Mouse (Mus musculus): Measurements from ENCODE around the gene Chrnd. TPM values are rescaled to one million over a fixed set of nuclear protein-coding genes. Genes with fewer than 3 reads are reported as not detected.

Chrnd gene
- polyA plus RNA-seq, 1 experiment from 2014 or later = 0.13 TPM

DNA sequence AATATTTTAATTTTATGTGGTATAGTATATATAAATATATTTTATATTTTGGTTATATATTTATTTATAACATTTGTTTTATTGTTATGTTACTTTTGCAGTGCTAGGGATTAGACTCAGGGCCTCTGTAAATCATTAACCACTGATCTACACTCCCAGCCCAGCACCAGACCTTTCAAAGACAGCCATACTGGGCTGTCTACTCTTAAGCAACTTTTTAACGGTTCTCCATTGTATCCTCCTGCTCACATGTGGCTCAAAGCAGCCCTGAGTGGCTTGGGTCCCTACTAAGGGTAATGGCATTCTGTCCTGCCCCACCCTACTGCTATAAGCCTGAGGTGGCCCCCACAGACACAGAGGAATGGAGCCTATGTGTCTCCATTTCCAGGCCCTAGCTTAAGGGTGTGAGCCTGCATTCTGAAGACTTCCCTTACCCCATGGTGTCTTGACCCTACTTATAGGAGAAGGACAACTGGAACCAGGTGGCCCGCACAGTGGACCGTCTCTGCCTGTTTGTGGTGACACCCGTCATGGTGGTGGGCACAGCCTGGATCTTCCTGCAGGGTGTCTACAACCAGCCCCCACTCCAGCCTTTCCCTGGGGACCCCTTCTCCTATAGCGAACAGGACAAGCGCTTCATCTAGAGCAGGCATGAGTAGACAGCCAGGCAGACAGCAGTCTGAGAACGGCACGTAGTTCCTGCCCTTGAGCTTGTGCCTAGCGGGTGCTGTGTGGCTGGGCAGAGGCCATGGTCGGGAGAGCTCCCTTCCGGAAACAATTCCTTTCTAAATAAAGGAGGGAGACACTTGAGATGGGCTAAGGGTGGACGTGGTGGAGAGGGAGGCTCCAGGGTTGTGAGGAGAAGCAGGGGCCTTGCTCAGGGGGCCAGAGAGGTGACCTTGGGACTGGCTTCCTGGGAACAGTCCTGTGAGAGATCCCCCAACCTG, 8.0 kb downstream of the Chrnd start:
- H3K27me3 ChIP-seq (ENCODE audit: control insufficient read depth, insufficient read depth, low read length) = 0 out of 2 replicates have a peak, but pooled peaks cover 2% of the 10 kb centered on the region
- no peaks in the 10 kb centered on the region for H3K9me3 ChIP-seq (replicated peaks; ENCODE audit: control insufficient read depth, low read length)
- H3K4me3 ChIP-seq (ENCODE audit: low read length) = no peak overlapping the region
- peak overlapping the region; percentile 41; the same call in 1 of the 2 replicates for H3K27ac ChIP-seq (ENCODE audit: low read length)
- H3K4me2 ChIP-seq (ENCODE audit: low read depth, low read length) = no peak overlapping the region
- WGBS = 59% methylated on average over 12 of the region's 12 CpGs
- peaks cover 3% of the 10 kb centered on the region for H3K4me1 ChIP-seq (ENCODE audit: control insufficient read depth, insufficient read depth, low read length)
- no peaks in the 10 kb centered on the region for H3K36me3 ChIP-seq (ENCODE audit: control insufficient read depth, insufficient read depth)
- no peak overlapping the region for H3K9ac ChIP-seq (ENCODE audit: low read length)
- peak; percentile 51 for ATAC-seq (replicated peaks; ENCODE audit: extremely low read depth, insufficient read depth, low FRiP score)

DNA sequence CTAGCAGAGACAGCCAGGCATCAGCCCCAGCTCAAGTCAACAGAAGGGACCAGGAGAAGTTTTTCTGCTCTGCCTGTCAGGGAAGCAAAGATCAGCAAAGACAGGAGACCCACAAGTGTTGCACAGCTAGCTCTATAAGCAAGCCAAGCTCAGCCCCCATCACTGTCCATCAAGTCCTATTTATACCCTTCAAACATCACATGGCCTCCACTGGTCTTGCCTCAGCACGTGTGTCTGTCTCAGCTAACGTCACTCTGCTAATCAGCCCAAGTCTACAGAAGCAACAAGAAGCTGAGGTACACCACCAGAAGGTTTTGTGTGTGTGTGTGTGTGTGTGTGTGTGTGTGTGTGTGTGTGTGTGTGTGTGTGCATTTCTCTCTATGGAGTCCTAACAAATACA, 10.4 kb downstream of the Chrnd start:
- 21% methylated on average over 2 of the region's 2 CpGs for WGBS
- no peak overlapping the region for H3K9ac ChIP-seq (ENCODE audit: low read length)
- ATAC-seq (replicated peaks; ENCODE audit: extremely low read depth, insufficient read depth, low FRiP score) = no peak
- no peak overlapping the region for H3K27ac ChIP-seq (ENCODE audit: low read length)
- H3K27me3 ChIP-seq (ENCODE audit: control insufficient read depth, insufficient read depth, low read length) = peaks cover 4% of the 10 kb centered on the region
- H3K4me3 ChIP-seq (ENCODE audit: low read length) = no peak overlapping the region
- no peaks in the 10 kb centered on the region for H3K36me3 ChIP-seq (ENCODE audit: control insufficient read depth, insufficient read depth)
- H3K4me2 ChIP-seq (ENCODE audit: low read depth, low read length) = no peak overlapping the region
- H3K4me1 ChIP-seq (ENCODE audit: control insufficient read depth, insufficient read depth, low read length) = peaks cover 3% of the 10 kb centered on the region
- no peaks in the 10 kb centered on the region for H3K9me3 ChIP-seq (replicated peaks; ENCODE audit: control insufficient read depth, low read length)

DNA sequence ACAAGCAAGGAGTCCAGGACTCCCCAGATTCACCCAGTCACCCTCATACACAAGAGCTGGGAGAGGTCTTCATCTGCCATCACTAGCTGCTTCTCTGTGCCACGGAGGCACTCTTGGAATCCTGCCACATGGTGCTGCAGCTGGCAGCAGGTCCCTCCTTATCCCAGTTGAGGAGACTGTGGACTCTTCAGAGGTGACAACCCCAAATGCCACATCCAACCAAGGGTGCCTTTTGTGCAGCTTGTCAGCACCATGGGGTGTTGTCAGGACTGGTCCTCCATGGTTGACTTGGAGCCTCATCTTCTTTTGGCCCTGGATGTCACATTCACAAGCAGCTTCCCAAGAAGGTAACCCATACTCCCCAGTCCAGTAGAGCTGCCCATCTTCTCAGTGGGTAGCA, 11.4 kb downstream of the Chrnd start:
- ATAC-seq (replicated peaks; ENCODE audit: extremely low read depth, insufficient read depth, low FRiP score) = no peak
- 32% methylated on average over 1 of the region's 1 CpGs for WGBS
- H3K4me2 ChIP-seq (ENCODE audit: low read depth, low read length) = no peak overlapping the region

DNA sequence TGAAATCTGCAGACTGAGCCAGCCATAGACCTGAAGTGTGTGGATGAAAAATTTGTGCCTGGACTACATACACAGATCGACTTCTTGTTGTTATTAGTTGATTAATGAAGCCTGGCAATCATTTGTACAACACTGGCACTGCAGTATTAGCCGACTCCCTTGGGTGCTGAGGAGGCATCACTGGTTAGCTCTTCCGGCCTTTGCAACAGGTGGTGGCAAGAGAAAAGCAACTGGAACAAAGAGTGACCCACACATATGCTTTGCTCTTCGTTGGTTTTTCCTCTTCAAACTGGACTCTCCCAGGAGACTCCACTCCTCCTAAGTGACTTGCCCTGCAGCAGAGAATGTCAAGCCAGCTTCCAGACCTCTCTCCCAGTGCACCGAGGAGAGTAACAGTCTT, 13.4 kb downstream of the Chrnd start:
- Histone ChIP-seq H3K27ac (ENCODE audit: low read length) (no peak overlapping the region), H3K36me3 (ENCODE audit: control insufficient read depth, insufficient read depth) (no peaks in the 10 kb centered on the region), H3K4me3 (ENCODE audit: low read length) (no peak overlapping the region), H3K4me2 (ENCODE audit: low read depth, low read length) (no peak overlapping the region), H3K9ac (ENCODE audit: low read length) (no peak overlapping the region), H3K4me1 (ENCODE audit: control insufficient read depth, insufficient read depth, low read length) (no peaks in the 10 kb centered on the region; the same call in 1 of the 2 replicates), H3K27me3 (ENCODE audit: control insufficient read depth, insufficient read depth, low read length) (peaks cover 30% of the 10 kb centered on the region), H3K9me3 (replicated peaks; ENCODE audit: control insufficient read depth, low read length) (no peaks in the 10 kb centered on the region)
- 70% methylated on average over 5 of the region's 5 CpGs for WGBS
- ATAC-seq (replicated peaks; ENCODE audit: extremely low read depth, insufficient read depth, low FRiP score) = no peak

More for the DNA sequence above, 11.4 kb downstream of the Chrnd start:
- Histone ChIP-seq H3K27me3 (ENCODE audit: control insufficient read depth, insufficient read depth, low read length) (peaks cover 14% of the 10 kb centered on the region), H3K36me3 (ENCODE audit: control insufficient read depth, insufficient read depth) (no peaks in the 10 kb centered on the region), H3K9ac (ENCODE audit: low read length) (no peak overlapping the region), H3K27ac (ENCODE audit: low read length) (no peak overlapping the region), H3K4me3 (ENCODE audit: low read length) (no peak overlapping the region), H3K9me3 (replicated peaks; ENCODE audit: control insufficient read depth, low read length) (no peaks in the 10 kb centered on the region), H3K4me1 (ENCODE audit: control insufficient read depth, insufficient read depth, low read length) (peaks cover 3% of the 10 kb centered on the region)

DNA sequence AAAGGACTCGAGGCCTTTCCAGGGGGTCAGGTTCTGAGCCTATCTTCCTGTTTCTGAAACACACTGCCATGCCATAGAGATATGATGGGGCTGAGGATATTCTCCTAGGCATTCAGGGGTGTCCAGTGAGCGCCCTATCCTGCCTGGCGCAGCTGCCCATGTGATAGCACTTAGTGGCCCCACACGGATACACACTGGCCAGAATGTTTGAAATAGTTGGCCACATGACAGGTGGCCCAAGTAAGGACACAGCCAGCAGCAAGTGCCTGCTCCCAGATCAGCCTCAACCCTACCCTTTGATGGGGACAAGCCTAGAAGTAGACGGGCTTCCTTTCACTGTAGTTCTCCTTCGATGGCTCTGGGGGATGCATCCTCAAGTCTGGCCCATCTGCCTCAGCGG, 14.1 kb downstream of the Chrnd start, which contains the start of gene Chrng:
TSS of gene Chrng (plus strand) at position 193 of the 400 bp plus-strand sequence.
- Histone ChIP-seq H3K4me1 (ENCODE audit: control insufficient read depth, insufficient read depth, low read length) (no peaks in the 10 kb centered on the region; the same call in 1 of the 2 replicates), H3K36me3 (ENCODE audit: control insufficient read depth, insufficient read depth) (no peaks in the 10 kb centered on the region), H3K4me2 (ENCODE audit: low read depth, low read length) (no peak within 1 kb of the TSS), H3K9ac (ENCODE audit: low read length) (no peak within 1 kb of the TSS), H3K27me3 (ENCODE audit: control insufficient read depth, insufficient read depth, low read length) (peaks cover 31% of the 10 kb centered on the region), H3K27ac (ENCODE audit: low read length) (no peak within 1 kb of the TSS), H3K4me3 (ENCODE audit: low read length) (no peak within 1 kb of the TSS), H3K9me3 (replicated peaks; ENCODE audit: control insufficient read depth, low read length) (no peaks in the 10 kb centered on the region)
- no peak for ATAC-seq (replicated peaks; ENCODE audit: extremely low read depth, insufficient read depth, low FRiP score)
- WGBS = 74% methylated on average over 7 of the region's 7 CpGs

DNA sequence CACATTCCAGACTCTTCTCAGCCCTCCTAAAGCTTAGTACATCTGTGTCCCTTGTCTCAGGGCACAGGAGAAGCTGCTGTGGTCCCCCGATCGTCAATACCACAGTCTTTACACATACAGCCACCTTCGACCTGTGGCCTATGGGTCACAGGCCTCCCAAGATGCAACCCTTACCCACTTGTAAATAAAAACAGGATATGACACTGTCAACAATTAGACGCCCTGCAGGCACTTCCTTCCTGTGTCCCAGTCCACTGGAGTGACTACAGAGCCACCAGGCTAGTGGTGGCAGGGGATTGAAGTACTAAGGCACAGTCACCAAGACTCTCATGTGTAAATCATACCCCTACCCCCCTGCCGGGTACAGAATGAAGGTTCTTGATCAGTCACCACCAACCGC, 14.6 kb downstream of the Chrnd start:
- 52% methylated on average over 6 of the region's 6 CpGs for WGBS
- no peak for ATAC-seq (replicated peaks; ENCODE audit: extremely low read depth, insufficient read depth, low FRiP score)
- H3K27me3 ChIP-seq (ENCODE audit: control insufficient read depth, insufficient read depth, low read length) = peaks cover 31% of the 10 kb centered on the region

DNA sequence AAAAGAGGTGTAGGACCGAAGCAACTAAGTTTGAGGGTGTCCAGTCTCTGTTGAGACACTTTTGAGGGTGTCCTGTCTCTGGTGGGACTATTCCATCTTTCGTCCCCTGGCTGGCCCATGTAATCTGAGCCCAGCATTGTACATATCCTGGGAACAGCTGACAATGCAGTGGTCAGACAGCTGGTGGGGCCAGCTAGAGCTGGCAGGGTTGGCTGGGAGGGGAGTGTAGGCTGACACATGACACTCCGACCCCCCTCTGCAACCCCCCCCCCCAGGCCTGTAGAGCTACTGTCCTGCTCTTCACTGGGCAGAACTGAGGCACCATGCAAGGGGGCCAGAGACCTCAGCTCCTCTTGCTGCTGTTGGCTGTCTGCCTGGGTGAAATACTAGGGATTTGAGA, 15.1 kb downstream of the Chrnd start:
- 28% methylated on average over 3 of the region's 3 CpGs for WGBS

More for the DNA sequence above, 14.6 kb downstream of the Chrnd start:
- Histone ChIP-seq H3K36me3 (ENCODE audit: control insufficient read depth, insufficient read depth) (no peaks in the 10 kb centered on the region), H3K4me3 (ENCODE audit: low read length) (no peak overlapping the region), H3K9me3 (replicated peaks; ENCODE audit: control insufficient read depth, low read length) (no peaks in the 10 kb centered on the region), H3K4me2 (ENCODE audit: low read depth, low read length) (no peak overlapping the region), H3K9ac (ENCODE audit: low read length) (no peak overlapping the region), H3K27ac (ENCODE audit: low read length) (no peak overlapping the region), H3K4me1 (ENCODE audit: control insufficient read depth, insufficient read depth, low read length) (no peaks in the 10 kb centered on the region; the same call in 1 of the 2 replicates)

DNA sequence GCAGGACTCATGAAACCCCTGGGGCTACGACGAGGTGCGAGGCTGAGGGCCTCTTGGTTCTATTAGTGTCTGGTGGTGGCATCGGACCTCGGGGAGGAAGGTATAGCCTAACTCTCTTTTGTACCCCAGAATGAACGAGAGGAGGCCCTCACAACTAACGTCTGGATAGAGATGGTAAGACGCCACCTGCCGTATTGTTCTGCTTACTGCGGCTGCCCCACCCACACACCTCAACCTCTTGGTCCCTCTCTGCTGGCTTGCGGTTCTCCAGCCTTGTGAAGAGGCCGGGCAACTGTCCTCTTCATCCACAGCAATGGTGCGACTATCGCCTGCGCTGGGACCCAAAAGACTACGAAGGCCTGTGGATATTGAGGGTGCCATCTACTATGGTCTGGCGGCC, 15.9 kb downstream of the Chrnd start:
- H3K27me3 ChIP-seq (ENCODE audit: control insufficient read depth, insufficient read depth, low read length) = peaks cover 31% of the 10 kb centered on the region
- H3K9me3 ChIP-seq (replicated peaks; ENCODE audit: control insufficient read depth, low read length) = no peaks in the 10 kb centered on the region
- no peak overlapping the region for H3K4me2 ChIP-seq (ENCODE audit: low read depth, low read length)
- WGBS = 19% methylated on average over 17 of the region's 17 CpGs
- no peak overlapping the region for H3K27ac ChIP-seq (ENCODE audit: low read length)
- no peak overlapping the region for H3K9ac ChIP-seq (ENCODE audit: low read length)
- H3K36me3 ChIP-seq (ENCODE audit: control insufficient read depth, insufficient read depth) = no peaks in the 10 kb centered on the region
- no peaks in the 10 kb centered on the region; the same call in 1 of the 2 replicates for H3K4me1 ChIP-seq (ENCODE audit: control insufficient read depth, insufficient read depth, low read length)
- H3K4me3 ChIP-seq (ENCODE audit: low read length) = no peak overlapping the region
- no peak for ATAC-seq (replicated peaks; ENCODE audit: extremely low read depth, insufficient read depth, low FRiP score)

More for the DNA sequence above, 15.1 kb downstream of the Chrnd start:
- Histone ChIP-seq H3K9me3 (replicated peaks; ENCODE audit: control insufficient read depth, low read length) (no peaks in the 10 kb centered on the region), H3K4me3 (ENCODE audit: low read length) (no peak overlapping the region), H3K27me3 (ENCODE audit: control insufficient read depth, insufficient read depth, low read length) (peaks cover 31% of the 10 kb centered on the region), H3K4me1 (ENCODE audit: control insufficient read depth, insufficient read depth, low read length) (no peaks in the 10 kb centered on the region; the same call in 1 of the 2 replicates), H3K36me3 (ENCODE audit: control insufficient read depth, insufficient read depth) (no peaks in the 10 kb centered on the region), H3K4me2 (ENCODE audit: low read depth, low read length) (no peak overlapping the region), H3K9ac (ENCODE audit: low read length) (no peak overlapping the region), H3K27ac (ENCODE audit: low read length) (no peak overlapping the region)
- no peak for ATAC-seq (replicated peaks; ENCODE audit: extremely low read depth, insufficient read depth, low FRiP score)

DNA sequence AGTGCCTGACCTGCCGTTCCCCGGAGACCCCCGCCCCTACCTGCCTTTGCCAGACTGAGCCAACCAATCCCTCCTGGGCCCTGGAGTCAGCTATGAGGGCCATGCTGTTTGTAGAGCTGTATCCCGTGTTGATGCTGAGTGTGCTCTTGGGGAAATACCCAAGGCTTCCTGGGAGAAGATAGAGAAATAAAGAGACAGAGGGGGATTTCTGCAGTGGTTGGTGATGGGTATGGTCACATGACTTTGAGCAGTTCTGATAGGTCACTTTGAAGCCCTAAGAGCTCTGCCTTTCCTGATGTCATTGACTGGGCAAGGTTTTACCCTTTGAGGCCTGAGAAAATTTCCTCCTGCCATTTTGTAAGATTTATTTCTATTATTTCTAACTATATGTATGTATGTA, 21.0 kb downstream of the Chrnd start:
- no peak overlapping the region for H3K9ac ChIP-seq (ENCODE audit: low read length)
- H3K27me3 ChIP-seq (ENCODE audit: control insufficient read depth, insufficient read depth, low read length) = peaks cover 20% of the 10 kb centered on the region
- H3K9me3 ChIP-seq (replicated peaks; ENCODE audit: control insufficient read depth, low read length) = no peaks in the 10 kb centered on the region
- no peak overlapping the region for H3K27ac ChIP-seq (ENCODE audit: low read length)
- no peak overlapping the region for H3K4me2 ChIP-seq (ENCODE audit: low read depth, low read length)
- no peak for ATAC-seq (replicated peaks; ENCODE audit: extremely low read depth, insufficient read depth, low FRiP score)
- H3K4me3 ChIP-seq (ENCODE audit: low read length) = no peak overlapping the region
- WGBS = 78% methylated on average over 4 of the region's 4 CpGs
- H3K36me3 ChIP-seq (ENCODE audit: control insufficient read depth, insufficient read depth) = no peaks in the 10 kb centered on the region
- peaks cover 20% of the 10 kb centered on the region for H3K4me1 ChIP-seq (ENCODE audit: control insufficient read depth, insufficient read depth, low read length)

Measured in heart, embryonic 16.5 days (tissue).